Mouse (Mus musculus) testis, postnatal 10 days (tissue): ENCODE measurements around the gene Slc16a7.

ENCODE experiments used
- DNase-seq: peaks from one replicate; pipeline ENCODE4 v3.0.0; 2021; ENCODE audit warnings: low spot score

Slc16a7 gene

GRCm38 (mm10) chr10:125388876-125389786 lies at the start of gene Slc16a7:
TSS of gene Slc16a7 (minus strand) at chr10:125389465.
- peak; percentile 80 for DNase-seq

- DNase-seq, result no peak
Measured at GRCm38 (mm10) chr10:125418795-125419194, 29.5 kb upstream of the Slc16a7 start.

- DNase-seq, result no peak
Measured at GRCm38 (mm10) chr10:125399796-125400195, 10.5 kb upstream of the Slc16a7 start.

- DNase-seq, result no peak
Measured at GRCm38 (mm10) chr10:125390011-125390410, 746 bp upstream of the Slc16a7 start.

GRCm38 (mm10) chr10:125388481-125388875 lies 787 bp downstream of the Slc16a7 start:
- no peak for DNase-seq

GRCm38 (mm10) chr10:125387782-125388415 lies 1.4 kb downstream of the Slc16a7 start:
- DNase-seq, result no peak

- no peak for DNase-seq
Measured at GRCm38 (mm10) chr10:125375526-125375925, 13.7 kb downstream of the Slc16a7 start.

- DNase-seq, result no peak
Measured at GRCm38 (mm10) chr10:125372666-125373065, 16.6 kb downstream of the Slc16a7 start.

GRCm38 (mm10) chr10:125371451-125371850 lies 17.8 kb downstream of the Slc16a7 start:
- no peak for DNase-seq

- no peak for DNase-seq
Measured at GRCm38 (mm10) chr10:125370037-125370610, 19.1 kb downstream of the Slc16a7 start.

- DNase-seq, result no peak
Measured at GRCm38 (mm10) chr10:125358479-125358878, 30.8 kb downstream of the Slc16a7 start.

- DNase-seq, result no peak
Measured at GRCm38 (mm10) chr10:125352805-125353204, 36.5 kb downstream of the Slc16a7 start.

GRCm38 (mm10) chr10:125348171-125348570 lies 41.1 kb downstream of the Slc16a7 start:
- no peak for DNase-seq

GRCm38 (mm10) chr10:125347149-125347548 lies 42.1 kb downstream of the Slc16a7 start:
- DNase-seq, result no peak

- no peak for DNase-seq
Measured at GRCm38 (mm10) chr10:125346364-125346763, 42.9 kb downstream of the Slc16a7 start.

GRCm38 (mm10) chr10:125345583-125345982 lies 43.7 kb downstream of the Slc16a7 start:
- no peak for DNase-seq

- DNase-seq, result no peak
Measured at GRCm38 (mm10) chr10:125342204-125342603, 47.1 kb downstream of the Slc16a7 start.

GRCm38 (mm10) chr10:125333799-125334198 lies 55.5 kb downstream of the Slc16a7 start:
- DNase-seq, result no peak

- DNase-seq, result no peak
Measured at GRCm38 (mm10) chr10:125331334-125331733, 57.9 kb downstream of the Slc16a7 start.

GRCm38 (mm10) chr10:125328331-125329063 lies 60.8 kb downstream of the Slc16a7 start:
- no peak for DNase-seq

GRCm38 (mm10) chr10:125324871-125325565 lies 64.2 kb downstream of the Slc16a7 start:
- no peak for DNase-seq
